Mouse (Mus musculus): ENCODE results near the gene Pcsk7.

Gene Pcsk7

DNA sequence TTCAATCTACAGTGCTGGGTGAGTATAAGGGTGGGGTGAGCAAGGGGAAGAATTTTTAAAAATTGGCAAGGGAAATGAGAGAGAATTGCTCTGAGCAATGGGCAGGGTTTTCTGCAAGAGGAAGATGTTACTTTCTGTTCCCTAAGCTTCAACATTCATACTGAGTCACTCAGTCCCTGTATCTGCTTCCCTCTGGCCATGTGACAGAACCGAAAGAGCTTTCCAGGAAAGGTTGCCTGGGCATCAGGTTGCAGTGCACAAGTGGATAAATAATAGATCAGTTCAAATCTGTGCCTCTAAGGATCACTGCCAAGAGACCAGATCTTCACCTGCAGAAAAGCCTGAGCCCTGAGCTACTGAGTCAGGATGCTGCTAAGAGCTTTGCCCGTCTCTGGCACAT, 55.6 kb downstream of the Pcsk7 start:
- DNase-seq (ENCODE audit: extremely low read depth, low read depth) = no peak

DNA sequence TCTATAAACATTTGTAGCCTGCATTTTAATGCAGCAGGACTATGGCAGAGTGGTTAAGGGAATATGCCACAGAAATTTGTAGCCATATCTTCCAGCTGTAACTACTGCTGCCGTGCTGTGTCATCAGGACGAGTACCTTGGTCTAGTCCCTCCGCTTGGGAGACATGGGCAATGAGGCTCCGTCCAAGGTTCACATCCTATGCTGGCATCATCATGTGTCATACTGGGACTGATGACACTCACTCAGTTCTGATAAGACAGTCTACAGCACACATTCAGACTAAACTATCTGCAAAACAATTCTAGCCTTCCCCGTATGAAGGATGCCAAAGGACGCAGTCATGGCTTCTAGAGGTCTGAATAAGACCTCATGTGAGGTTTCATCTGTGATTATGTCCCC, 57.3 kb downstream of the Pcsk7 start:
- no peak for DNase-seq (ENCODE audit: extremely low read depth, low read depth)

DNA sequence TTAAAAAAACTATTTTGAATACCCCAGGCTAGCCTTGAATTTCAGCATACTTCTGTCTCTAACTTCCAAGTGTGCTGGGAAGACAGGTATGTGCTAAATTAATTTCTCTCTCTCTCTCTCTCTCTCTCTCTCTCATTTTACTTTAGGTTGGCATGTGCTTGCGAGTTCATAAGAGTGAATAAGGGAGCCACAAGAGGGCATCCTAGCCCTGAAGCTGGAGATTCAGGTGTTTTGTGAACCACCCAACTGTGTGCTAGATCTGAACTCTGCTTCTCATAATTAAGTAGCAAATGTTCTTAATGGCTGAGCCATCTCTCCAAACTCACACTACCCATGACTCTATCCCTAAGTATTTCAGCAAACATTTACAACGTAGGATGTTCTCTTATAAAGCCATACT, 70.6 kb downstream of the Pcsk7 start:
- DNase-seq (ENCODE audit: extremely low read depth, low read depth) = no peak

Measured in MEL-GATA-1-ER (cell line).